Mouse (Mus musculus) right cerebral cortex, postnatal 4 days (tissue): ENCODE results near the gene Pex16.

Experiments
- DNase-seq: peaks from one replicate; pipeline ENCODE4 v3.0.0-alpha.2; 2022

Gene Pex16

DNA sequence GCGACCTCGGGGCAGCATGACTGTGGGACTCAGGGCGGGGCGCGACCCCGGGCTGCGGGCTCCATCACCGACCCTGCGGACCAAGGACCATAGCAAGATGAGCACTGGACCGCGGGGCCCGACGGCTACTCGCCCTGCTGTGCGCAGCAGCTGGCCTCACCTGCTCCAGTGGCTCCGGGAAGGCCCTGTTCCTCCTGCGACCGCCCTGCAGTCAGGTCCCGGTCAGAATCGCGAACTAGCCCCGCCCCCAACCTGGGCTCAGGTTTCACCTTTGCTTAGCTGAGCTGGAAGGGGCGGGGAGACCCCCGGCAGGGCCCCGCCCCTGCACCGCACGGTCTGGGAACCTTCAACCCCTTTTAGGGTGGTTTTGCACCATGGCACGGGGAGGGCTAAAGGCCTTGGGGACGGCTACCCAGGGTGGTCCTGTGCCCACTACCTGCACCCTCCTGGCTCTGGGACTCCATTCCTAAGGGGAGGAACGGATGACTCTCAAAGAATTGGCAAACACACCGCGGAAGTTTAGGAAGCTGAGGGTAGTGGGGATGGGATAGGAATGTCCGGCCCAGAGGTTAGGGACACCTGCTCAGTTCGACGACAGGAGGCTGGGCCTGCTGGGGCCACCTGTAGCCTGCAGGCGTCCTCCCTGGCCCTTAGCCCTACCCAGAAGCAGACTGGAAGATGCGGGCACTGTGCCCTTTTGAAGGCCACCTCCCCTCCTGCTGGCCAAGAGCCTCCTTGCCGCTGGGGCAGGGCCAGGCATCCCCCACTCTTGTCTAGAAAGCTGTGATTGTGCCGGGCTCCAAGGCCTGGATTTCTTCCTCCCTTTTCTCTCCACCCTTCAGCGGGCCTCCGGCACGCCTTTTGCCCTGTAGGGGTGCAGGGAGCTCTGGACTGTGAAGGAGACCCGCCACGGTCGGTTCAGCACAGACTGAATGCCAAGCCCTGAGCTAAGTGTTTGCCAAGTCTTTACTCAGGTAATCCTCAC is 3.4 kb upstream of the Pex16 start:
- DNase-seq = no peak

DNA sequence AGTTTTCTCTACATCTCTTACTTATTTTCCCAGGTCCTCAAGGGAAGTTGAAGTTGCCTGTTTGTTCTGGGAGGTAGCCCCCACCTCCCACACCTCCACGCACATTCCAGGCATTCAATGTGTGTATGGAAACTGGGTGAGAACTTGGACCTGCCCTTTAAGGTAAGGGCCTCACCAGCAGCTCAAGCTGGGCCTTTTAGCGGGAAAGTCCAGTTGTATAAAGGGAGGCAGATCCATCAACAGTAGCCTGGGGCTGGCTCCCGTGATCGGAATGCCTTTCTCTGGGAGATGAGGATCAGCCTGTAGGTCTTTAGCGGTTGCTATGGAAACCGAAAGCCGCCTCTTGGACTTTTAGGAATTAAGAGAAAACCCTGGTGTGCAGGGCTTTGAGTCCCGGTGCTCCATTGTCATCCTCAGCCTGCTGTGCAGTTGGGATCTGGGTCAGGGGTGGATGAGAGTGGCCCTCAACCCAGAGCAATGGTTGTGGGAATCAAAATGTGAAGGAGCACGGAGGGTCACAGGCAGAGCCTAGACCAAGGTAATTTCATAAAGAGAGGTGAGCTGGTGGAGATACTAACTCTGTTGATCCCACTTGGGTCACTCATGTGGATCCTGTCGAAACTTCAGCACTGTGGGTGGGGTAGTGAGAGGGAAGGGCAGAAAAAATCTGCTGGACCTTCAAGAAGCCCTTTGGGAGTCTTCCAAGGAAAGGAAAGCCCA is 2.3 kb upstream of the Pex16 start:
- no peak for DNase-seq

DNA sequence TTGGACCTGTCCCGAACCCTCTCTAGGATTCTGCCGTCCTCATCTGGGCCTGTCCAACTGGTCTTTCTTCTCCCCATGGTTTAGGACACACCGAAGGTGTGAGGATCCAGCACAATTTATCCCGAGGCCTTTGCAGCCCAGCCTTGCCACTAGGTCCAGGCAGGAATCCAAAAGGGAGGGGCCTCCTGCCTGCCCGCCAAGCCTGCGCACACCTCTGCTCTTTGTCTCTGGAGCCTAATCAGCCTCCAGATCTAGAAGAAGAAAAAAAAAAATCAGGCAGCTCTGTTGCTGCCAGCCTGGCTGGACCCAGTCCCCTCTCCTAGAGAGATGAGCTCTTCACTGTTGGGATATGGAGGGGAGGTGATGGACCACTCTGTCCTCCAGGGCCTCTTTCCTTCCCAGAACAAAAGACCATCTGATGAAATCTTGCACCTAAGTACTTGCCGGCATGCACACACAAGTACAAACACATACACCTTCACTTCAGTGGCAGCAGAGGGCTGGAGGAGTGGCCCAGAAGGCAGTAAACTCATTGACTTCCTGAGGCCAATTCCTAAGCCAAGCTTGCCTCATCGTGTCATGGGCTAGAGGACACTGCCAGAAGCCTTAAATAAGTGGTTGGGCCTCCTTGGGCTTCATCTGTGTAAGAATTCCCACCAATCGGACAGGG is 1.6 kb upstream of the Pex16 start:
- no peak for DNase-seq

DNA sequence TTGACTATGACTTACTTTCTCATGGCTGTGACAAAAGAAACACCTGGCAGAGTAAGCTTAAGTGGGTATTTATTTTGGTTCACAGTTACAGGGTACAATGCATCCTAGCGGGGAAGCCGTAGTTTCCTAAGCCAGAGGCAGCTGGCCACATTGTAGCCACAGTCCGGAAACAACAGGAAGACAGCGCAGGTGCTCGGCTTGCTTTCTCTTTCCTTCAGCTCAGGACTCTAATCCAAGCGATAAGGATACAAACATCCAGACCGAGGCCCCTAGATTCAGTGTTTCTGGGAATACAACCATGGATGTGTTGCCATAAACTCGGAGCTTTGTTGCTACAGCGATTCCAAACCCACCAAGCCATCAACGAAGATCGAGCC is 1.1 kb upstream of the Pex16 start:
- DNase-seq = no peak

DNA sequence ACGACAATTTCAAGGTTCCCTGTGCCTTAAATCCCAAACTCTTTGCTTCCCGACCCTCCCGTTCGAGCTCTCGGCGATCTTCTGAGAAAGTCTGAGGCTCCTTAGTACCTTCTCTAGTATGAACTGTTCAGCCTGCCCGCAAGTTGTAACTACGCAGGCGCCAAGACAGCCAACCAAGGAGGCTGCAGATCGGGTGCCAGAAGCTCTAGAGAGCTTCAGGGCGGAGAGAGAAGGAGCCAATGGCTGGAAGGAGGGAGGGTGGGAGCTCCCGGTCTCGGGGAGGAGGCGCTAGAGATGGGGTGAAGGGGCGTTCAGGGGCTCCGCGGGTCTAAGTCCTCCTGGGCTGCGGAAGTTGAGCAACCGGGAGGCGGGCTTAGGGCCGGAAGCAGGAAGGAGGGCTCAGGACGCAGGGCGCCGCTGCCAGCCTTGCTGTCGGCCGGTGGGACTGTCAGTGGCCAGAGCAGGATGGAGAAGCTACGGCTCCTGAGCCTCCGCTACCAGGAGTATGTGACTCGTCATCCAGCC is 685 bp downstream of the Pex16 start:
- peak; percentile 86 for DNase-seq

DNA sequence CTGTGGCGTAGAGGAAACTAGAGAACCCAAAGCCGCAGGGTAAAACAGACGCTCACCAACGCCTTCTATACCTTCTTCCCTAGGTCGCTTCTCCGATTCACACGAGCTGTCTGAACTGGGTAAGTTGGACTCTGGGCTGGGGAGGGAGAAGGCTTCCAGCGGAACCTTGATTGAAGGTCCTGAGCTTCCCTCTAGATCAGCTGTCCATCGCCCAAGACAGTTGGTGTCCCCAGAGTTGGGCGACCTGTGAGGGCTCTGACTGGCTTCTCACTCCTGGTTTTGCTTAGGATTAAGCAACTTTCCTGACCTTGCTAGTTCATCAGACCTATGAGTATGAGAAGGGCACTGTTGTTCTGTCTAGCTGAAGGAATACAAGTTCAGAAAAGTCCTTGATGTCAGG is 1.3 kb downstream of the Pex16 start:
- no peak for DNase-seq

DNA sequence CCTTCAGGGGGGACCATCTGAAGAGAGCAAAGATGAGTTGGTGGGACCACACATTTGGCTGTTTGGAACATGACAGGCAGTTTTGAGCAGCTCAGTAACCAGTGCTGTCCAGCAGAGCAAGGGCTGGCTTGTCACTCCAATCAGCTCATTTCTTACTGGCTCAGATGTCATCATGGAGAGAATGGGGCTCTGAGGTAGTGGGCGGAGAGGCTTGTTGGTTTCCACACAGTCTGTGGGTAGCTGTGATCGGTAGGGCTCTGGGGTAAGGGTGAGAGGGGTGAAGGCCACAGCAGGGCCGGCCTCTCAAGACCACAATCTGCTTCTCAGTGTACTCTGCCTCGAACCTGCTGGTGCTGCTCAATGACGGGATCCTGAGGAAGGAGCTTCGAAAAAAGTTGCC is 1.8 kb downstream of the Pex16 start:
- DNase-seq = no peak

DNA sequence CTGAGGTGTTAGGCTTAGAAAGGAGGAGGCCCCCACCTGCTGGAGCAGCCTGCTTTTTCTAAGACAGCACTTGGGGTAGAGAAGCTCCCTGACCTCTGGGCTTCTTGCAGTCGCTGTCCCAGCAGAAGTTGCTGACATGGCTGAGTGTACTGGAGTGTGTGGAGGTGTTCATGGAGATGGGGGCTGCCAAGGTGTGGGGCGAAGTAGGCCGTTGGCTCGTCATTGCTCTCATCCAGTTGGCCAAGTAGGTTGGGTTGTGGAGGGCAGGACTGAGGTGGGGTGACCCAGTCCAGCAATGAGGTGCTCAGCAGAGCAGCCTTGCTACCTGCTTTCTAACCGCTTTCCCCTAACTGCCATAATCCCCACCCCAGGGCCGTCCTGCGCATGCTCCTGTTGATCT is 2.8 kb downstream of the Pex16 start:
- no peak for DNase-seq

DNA sequence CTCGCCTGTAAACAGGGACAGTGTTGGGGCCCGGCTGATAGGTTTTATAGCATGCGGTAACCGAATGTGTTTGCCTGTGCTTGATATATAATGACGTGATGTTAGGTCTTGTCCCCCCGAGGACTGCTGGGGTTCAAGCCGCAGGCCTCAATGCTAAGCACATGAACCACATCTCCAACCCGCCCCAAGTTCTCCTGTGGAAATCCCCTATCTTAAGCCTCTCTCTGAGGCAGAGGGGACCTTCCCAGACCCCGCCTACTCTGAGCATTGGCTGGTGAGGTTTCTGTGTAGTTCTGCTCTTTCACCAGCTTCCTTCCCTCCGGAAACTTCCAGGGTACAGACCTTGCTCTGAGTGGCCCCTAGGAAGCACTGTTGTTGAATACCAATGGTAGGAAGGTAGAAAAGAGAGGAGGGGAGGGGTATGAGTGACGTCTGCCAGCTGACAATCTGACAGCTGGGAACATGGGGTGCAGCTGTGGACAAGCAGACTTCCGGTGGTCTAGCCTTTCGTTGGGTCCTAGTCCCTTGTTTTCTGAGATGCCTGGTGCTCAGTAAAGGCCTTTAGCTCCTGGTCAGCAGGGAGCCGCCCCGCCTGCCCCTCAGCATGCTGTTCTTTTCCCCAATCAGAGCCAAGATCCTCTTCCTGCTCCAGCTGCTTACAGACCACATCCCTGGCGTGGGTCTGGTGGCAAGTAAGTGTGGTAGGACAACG is 5.5 kb downstream of the Pex16 start:
- no peak for DNase-seq

DNA sequence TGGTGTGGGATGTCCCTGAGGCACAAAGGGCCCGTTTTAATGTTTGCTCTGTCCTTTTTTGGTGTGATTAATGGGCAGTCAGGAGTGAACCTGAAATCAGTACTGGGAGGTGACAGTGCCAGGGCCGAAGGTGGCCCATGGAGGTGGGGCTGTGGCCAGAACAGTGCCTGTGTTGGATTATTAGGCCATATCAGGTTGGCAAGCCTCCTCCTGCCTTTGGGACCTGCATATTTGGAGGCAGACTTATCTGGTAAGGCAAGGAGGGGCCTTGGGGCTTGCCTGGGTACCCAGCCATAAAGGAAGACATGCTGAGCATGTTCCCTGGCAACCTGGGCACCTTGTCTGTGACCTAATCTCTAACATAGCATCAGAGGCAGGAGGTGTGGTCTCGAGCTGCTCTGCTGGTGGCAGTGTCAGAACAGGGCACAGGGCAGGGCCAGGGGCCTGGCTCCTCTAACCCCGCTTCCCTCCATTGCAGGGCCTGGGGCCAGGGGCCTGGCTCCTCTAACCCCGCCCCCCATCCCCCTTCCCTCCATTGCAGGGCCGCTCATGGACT is 6.1 kb downstream of the Pex16 start:
- DNase-seq = no peak

DNA sequence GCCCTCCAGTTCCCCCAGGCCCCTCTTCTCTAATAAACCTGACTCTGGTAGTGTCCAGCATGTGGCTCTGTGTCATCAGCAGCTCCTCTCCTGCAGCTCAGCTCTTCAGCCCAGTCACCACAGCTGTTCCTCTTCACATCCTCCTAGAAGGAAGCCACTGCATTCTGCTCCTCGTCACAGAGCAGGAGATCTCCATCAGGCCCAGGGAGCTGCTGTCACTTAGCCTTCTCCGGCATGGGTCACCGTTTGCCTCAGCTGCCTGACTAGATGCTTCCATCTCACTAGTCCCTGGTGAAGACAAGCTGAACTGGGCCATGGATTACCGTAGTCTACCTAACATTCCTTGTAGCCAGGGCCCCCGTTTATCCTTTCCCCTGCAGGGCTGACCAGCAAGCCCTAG is 6.7 kb downstream of the Pex16 start:
- no peak for DNase-seq

DNA sequence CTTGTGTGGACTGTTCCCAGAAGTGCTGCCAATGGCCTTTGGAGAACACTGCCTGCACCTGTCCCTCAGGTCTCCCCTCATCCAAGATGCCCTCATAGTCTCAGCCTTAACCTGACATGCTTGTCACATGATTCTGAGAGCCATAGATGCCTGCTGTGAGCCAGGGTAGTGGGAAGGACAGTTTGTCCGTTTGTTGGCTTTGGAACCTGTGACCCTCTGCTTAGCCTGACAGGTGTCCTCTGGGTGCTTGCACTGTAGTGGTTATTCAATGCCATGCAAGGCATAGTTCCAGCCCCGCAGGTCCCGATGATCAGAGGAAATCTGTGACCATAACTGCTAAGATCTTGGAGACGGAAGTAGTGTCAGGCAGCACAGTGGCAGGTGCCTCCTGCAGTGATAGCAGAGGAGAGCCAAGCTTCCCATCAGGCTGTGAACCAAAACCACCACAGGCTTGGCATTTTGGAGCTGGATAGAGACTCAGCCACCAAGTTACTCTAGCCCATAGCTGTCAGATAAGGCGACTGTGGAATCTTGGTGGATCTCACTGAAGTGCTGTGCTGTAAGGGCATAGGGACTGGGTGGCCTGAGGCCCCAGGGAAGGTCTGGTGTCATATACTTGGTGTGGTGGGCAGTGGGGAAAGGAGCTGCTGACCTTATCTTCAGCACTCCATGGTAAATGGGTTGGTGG is 7.6 kb downstream of the Pex16 start, which contains the start of gene 1700029I15Rik:
Gene 1700029I15Rik (plus strand): TSS at position 638 of the 688 bp plus-strand sequence.
- DNase-seq = no peak

DNA sequence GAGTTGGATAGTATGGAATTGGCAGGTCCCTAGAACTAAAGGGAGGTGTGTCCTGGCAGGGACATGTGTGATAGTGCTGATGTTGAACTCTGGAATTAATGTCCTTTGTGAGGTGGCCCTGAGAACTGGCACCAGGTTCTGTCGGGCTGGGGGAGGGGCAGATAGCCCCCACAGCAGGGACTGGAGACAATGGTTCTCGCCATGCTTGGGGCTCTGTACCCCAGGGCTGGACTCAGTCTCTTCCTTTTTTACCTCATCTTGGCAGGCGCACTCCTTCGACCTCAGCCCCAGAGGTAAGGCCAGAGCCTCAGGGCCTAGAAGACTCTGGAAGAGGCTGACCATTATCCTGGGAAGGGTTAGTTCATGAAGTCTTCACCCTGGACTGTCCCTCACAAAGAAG is 8.3 kb downstream of the Pex16 start:
- no peak for DNase-seq

DNA sequence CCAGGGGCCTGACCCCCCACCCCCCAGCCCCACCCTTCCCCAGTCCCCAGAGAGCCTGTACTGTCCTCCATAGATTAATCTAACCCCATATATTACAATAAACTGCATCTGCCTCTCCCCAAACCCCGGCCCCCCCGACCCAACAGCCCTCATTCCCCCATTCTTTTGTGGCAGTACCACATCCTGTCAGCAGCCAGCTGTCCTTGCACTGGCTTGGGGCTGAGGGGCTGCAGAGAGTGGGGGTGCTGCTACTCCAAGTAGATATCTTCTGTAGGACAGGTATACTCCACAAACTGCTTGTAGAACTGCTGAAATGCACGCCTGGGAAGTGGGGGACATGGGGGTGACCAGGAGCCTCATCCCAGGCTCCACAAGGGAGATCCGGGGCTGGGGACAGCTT is 9.6 kb downstream of the Pex16 start:
- no peak for DNase-seq

DNA sequence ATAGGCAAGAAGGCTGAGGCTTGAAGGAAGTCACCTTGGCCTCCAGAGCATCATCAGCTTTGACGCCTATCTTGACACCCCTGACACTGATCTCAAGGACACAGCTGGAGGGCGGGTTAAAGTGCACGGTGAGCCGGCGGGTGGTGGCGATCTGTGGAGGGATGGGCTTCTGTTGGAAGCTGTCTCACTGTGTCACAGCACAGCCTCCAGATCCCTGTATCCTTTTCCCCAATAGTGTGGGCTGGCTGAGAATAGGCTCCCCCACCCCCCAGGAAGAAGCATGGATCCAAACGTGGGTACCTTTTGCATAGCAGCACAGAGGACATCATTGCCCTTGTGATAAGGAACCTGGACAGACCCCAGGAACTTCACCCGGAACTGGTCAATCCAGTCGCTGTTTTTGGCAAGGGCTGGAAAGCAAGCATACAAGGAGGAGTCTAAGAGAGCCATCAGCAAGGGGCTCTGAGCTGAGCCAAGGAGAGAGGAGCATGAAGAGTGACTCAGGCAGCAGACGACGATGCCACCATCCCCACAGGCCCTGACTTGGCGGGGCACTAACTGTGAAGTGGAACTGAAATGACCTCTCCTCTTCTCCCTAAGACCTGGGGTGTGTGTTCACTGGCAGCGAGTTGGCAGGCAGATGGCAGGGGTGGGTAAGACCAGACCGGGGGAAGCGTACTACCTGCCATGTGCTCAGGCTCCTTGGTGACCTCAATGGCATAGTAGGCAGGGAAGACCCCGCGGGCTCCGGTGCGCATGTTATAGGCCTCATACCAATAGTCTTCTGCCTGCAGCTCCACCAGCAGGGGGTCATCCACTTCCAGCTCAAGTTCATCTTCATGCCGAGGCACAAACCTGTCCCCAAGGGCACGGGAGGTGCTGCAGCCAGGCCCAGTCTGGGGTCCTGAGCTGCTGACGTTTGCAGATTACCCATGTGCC is 10.9 kb downstream of the Pex16 start:
- DNase-seq = no peak

DNA sequence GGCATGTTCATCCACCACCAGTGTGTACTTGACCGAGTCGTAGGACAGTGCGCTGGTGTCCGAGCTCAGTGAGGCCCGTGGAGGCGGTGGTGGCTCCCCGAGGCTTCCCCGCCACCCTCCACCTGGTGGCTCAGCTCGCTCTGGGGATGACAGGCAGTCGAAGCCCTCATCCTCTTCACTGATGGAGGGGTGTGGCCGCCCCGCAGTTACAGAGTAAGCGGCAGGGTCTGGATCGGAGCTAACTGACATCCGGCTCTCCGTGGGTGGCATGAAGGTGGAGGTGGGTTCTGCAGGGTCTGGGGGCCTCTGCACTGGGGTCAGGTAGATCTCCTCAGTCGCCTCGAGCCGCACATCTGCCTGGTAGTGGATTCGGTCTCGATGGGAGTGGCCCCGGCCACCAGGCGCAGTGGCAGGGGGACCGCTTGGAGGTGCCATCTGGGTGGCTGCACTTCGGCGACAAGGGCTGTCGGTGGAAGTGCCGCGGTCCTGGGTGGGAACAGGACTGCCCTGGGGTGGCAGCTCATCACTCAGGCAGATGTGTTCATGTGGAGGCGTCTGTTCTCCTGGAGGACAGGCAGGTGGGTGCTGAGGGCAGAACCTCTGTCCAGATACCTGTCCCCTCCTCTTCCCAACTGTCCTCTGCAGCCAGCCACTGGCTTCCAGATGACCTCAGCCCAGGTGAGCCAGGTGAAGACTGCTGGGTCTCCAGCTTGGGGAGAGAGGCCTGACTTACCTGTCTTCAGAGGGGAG is 12.5 kb downstream of the Pex16 start:
- DNase-seq = no peak

DNA sequence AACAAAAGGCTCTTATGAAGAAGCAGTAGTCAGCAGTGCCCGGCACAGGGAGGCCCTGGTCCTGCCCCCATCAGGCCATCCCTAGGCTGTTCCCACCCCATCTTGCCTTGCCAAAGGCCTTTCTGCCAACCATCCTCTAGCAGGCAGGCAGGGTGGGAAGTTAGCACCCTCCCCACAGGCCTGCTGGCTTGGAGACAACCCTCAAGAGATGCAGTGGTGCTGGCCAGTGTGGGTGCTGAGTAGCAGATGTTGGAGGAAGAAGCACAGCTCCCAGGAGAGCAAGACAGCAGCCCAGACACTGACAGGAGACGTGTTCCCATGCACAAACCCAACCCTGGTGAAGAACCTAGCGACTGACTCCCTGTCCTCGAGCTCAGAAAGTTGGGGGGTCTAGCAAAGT is 13.2 kb downstream of the Pex16 start:
- DNase-seq = no peak

DNA sequence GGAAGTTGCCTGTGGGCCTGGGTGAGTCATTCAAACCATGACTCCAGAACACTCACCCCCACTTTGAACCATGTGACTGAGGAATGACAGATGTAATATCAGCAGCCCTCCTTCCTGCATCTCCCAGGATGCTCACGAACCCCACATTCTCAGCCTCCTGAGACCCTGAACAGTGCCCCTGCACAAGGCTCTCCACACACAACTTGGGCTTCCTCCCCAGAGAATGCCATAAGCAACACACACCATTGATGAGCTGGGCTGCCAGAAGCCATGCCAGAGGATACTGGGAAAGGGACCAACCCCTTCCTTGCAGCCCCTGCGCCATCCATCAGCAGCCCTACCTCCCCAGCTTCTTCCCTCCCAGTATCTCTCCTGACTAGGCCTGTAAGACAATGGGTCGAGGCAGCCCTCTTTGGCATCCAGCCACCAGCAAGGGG is 13.6 kb downstream of the Pex16 start:
- peak; percentile 36 for DNase-seq

DNA sequence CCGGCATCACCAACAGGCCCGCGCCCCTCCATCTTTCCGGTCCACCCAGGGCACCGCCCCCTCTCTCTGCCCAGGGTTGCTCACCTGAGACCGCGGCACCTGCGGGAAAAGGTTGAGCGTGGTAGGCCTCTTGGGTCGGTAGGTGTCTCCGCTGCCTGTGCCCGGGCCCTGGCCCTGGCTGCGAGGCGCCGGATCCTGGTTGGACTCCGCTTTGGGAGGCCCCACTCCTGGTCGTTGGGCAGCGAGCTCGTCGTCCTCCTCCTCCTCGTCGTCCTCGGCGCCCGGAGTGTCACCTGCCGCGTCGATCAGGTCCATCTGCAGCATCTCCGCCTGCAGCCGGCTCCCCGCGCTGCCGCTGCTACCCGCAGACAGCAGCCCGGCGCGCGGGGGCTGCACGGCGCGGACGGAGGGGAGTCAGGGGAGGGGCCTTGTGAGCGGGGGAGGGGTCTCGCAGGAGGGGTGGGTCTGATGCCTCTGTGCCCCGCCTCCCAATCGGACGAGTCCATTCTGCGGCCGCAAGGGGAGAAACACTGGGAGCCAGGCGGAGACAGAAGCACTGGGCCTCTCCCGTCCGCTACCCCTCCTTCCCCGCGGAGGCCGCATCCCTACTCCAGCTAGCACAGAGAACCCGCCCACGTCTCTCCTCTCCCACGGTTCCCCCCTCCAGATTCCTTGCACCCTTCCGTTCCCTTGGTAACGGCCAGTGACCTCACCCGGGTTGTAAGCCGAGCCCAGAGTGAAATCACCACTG is 14.6 kb downstream of the Pex16 start:
- DNase-seq = peak; percentile 85
